Mouse (Mus musculus) liver, embryonic 12.5 days (tissue): ENCODE data around the gene Tuba8. TPM values are rescaled to one million over a fixed set of nuclear protein-coding genes. Genes with fewer than 3 reads are reported as not detected.

Experiments
- ATAC-seq: fragments of 200-750 bp; cut with Nextera tagmentation; 2 replicates; pipeline ENCODE4 v1.8.0; 2017; ENCODE audit warnings: moderate number of reproducible peaks, mild to moderate bottlenecking, moderate library complexity
- H3K27ac ChIP-seq: fragments of 300-500 bp; sonication (generic); 2 replicates; pipeline ENCODE4 v1.5.1; 2016; ENCODE audit warnings: mild to moderate bottlenecking
- H3K27me3 ChIP-seq: fragments of 300-500 bp; sonication (generic); replicated peaks from 2 replicates; pipeline ENCODE4 v1.6.1; 2016; ENCODE audit warnings: mild to moderate bottlenecking, moderate library complexity
- H3K36me3 ChIP-seq: fragments of 300-500 bp; sonication (generic); 2 replicates; pipeline ENCODE4 v1.6.1; 2016; ENCODE audit warnings: mild to moderate bottlenecking, moderate library complexity
- H3K4me1 ChIP-seq: fragments of 300-500 bp; sonication (generic); 2 replicates; pipeline ENCODE4 v1.6.1; 2016
- H3K4me2 ChIP-seq: fragments of 300-500 bp; sonication (generic); 2 replicates; pipeline ENCODE4 v1.6.1; 2016; ENCODE audit warnings: mild to moderate bottlenecking, moderate library complexity
- H3K4me3 ChIP-seq: fragments of 300-500 bp; sonication (generic); 2 replicates; pipeline ENCODE4 v1.5.1; 2016; ENCODE audit warnings: mild to moderate bottlenecking, moderate library complexity
- H3K9ac ChIP-seq: fragments of 300-500 bp; sonication (generic); 2 replicates; pipeline ENCODE4 v1.6.1; 2016; ENCODE audit warnings: mild to moderate bottlenecking, moderate library complexity
- H3K9me3 ChIP-seq: fragments of 300-500 bp; sonication (generic); replicated peaks from 2 replicates; pipeline ENCODE4 v1.6.1; 2016; ENCODE audit warnings: mild to moderate bottlenecking, moderate library complexity
- whole genome bisulfite sequencing: fragments of 180-500 bp; shearing (Covaris S2); methylation state at CpG from one replicate; pipeline ENCODE4 v1.1.7; 2016; ENCODE audit not compliant: insufficient replicate concordance; 5-methylcytosine and 5-hydroxymethylcytosine counted together
- polyA plus RNA-seq: library from polyadenylated mRNA; unstranded; fragments of >200 nt; fragmentation: Nextera tagmentation; extraction: Ambion mirVana; gene quantifications from 2 replicates; pipeline ENCODE4 v1.2.1, GENCODE M21; 2016

Tuba8 gene
- polyA plus RNA-seq, 1 experiment from 2014 or later, result 8.4 TPM

GRCm38 (mm10) chr6:121220181-121220580, 9.7 kb downstream of the Tuba8 start:
- no peak overlapping the region for H3K4me2 ChIP-seq
- H3K9ac ChIP-seq, result no peak overlapping the region
- no peak overlapping the region for H3K4me3 ChIP-seq
- H3K36me3 ChIP-seq, result no peaks in the 10 kb centered on the region; the same call in 1 of the 2 replicates
- H3K27me3 ChIP-seq, result 0 out of 2 replicates have a peak, but pooled peaks cover 1% of the 10 kb centered on the region
- H3K4me1 ChIP-seq, result peaks cover 18% of the 10 kb centered on the region
- WGBS, result 78% methylated on average over 10 of the region's 10 CpGs
- H3K27ac ChIP-seq, result no peak overlapping the region
- H3K9me3 ChIP-seq, result no peaks in the 10 kb centered on the region
- ATAC-seq, result no peak

GRCm38 (mm10) chr6:121221876-121222597, 11.5 kb downstream of the Tuba8 start:
- Histone ChIP-seq H3K4me3 (no peak overlapping the region), H3K4me1 (peaks cover 29% of the 10 kb centered on the region), H3K27me3 (no peaks in the 10 kb centered on the region), H3K9ac (no peak overlapping the region), H3K27ac (no peak overlapping the region), H3K9me3 (no peaks in the 10 kb centered on the region), H3K36me3 (no peaks in the 10 kb centered on the region; the same call in 1 of the 2 replicates), H3K4me2 (no peak overlapping the region)
- 80% methylated on average over 8 of the region's 8 CpGs for WGBS
- ATAC-seq, result no peak

GRCm38 (mm10) chr6:121223001-121223400, 12.5 kb downstream of the Tuba8 start:
- Histone ChIP-seq H3K36me3 (no peaks in the 10 kb centered on the region; the same call in 1 of the 2 replicates), H3K9ac (no peak overlapping the region), H3K27me3 (no peaks in the 10 kb centered on the region), H3K27ac (no peak overlapping the region), H3K9me3 (no peaks in the 10 kb centered on the region), H3K4me1 (peaks cover 34% of the 10 kb centered on the region), H3K4me3 (no peak overlapping the region), H3K4me2 (no peak overlapping the region)
- 83% methylated on average over 14 of the region's 14 CpGs for WGBS
- ATAC-seq, result no peak

DNA sequence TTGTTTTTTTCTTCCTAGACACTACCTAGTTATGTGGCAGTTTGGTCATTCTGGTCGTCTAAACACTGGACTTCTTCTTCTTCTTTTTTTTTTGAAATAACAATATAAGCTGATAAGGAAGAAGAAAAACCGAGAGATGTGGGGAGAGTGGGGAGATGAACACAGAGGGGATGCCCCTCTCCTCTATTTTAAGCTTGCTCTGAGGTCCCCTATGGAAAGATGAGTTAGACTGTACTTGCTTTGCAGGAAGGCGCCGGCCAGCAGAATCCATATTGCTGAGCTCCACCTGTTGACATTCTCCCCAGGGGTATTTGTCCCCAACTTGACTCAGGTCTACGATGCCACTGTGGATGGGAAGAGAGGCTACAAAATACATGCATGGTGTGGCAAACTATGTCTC, 13.6 kb downstream of the Tuba8 start:
- Histone ChIP-seq H3K27ac (peak overlapping the region; percentile 37; the same call in 1 of the 2 replicates), H3K27me3 (no peaks in the 10 kb centered on the region), H3K4me1 (peaks cover 34% of the 10 kb centered on the region), H3K4me2 (no peak overlapping the region), H3K9ac (no peak overlapping the region), H3K9me3 (no peaks in the 10 kb centered on the region), H3K4me3 (no peak overlapping the region), H3K36me3 (no peaks in the 10 kb centered on the region; the same call in 1 of the 2 replicates)
- no peak for ATAC-seq
- WGBS, result 50% methylated on average over 5 of the region's 5 CpGs

DNA sequence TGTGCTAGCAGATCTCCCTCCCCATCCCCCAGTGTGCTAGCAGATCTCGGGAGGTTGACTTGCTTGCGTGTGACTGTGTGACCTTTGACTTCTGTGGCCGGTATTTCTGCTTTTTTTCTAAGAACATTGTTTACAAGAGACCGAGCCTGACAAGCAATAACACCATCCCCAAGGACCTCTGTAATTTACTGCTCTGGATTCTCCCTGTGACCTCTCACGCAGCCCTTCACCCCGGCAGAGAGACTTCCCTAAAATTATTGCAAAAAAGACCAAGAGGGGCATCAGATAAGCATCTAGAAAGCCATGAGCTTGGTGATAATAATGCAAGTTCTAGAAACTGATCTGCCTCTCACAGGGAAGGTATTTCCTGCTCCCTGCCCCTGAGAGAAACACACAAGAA, 14.5 kb downstream of the Tuba8 start:
- no peaks in the 10 kb centered on the region for H3K27me3 ChIP-seq
- H3K36me3 ChIP-seq, result no peaks in the 10 kb centered on the region; the same call in 1 of the 2 replicates
- no peak overlapping the region for H3K9ac ChIP-seq
- 0 out of 2 replicates have a peak overlapping the region, but pooled peaks have one; percentile 13 for H3K4me2 ChIP-seq
- H3K4me1 ChIP-seq, result peaks cover 34% of the 10 kb centered on the region
- no peak overlapping the region for H3K4me3 ChIP-seq
- no peaks in the 10 kb centered on the region for H3K9me3 ChIP-seq
- WGBS, result 9% methylated on average over 6 of the region's 6 CpGs
- H3K27ac ChIP-seq, result peak overlapping the region; percentile 50
- no peak for ATAC-seq

GRCm38 (mm10) chr6:121226043-121226442, 15.5 kb downstream of the Tuba8 start:
- peaks cover 34% of the 10 kb centered on the region for H3K4me1 ChIP-seq
- no peaks in the 10 kb centered on the region for H3K27me3 ChIP-seq
- H3K9me3 ChIP-seq, result no peaks in the 10 kb centered on the region
- H3K4me2 ChIP-seq, result no peak overlapping the region
- WGBS, result 26% methylated on average over 4 of the region's 4 CpGs
- ATAC-seq, result peak; percentile 40; the same call in 1 of the 2 replicates
- no peaks in the 10 kb centered on the region; the same call in 1 of the 2 replicates for H3K36me3 ChIP-seq
- H3K4me3 ChIP-seq, result no peak overlapping the region
- H3K27ac ChIP-seq, result peak overlapping the region; percentile 50; the same call in 1 of the 2 replicates
- no peak overlapping the region for H3K9ac ChIP-seq

GRCm38 (mm10) chr6:121226744-121227143, 16.2 kb downstream of the Tuba8 start:
- Histone ChIP-seq H3K4me2 (no peak overlapping the region), H3K27me3 (no peaks in the 10 kb centered on the region), H3K27ac (no peak overlapping the region), H3K4me1 (peaks cover 34% of the 10 kb centered on the region), H3K36me3 (no peaks in the 10 kb centered on the region; the same call in 1 of the 2 replicates), H3K9ac (no peak overlapping the region), H3K4me3 (no peak overlapping the region), H3K9me3 (no peaks in the 10 kb centered on the region)
- 51% methylated on average over 2 of the region's 2 CpGs for WGBS
- ATAC-seq, result no peak

DNA sequence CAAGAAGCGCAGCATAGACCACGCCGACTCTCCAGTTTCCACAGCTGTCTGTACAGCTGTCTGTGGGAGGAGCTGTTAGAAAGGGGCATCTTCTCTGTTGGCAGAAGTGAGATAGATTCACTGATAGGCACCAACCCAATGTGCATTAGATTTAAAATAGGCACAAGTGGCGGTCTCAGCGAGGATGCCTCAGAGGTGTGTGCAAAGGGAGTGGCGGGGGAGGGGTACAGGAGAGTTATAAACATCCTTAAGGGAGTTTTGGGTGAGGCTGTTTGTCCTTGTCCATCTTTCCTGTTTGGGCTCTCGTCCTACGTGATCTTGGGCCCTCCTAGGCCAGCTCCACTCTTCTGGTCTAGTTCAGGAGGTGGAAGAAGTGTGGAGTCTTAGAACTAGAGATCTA, 17.9 kb downstream of the Tuba8 start:
- WGBS, result 62% methylated on average over 8 of the region's 8 CpGs
- Histone ChIP-seq H3K4me2 (no peak overlapping the region), H3K9me3 (no peaks in the 10 kb centered on the region), H3K36me3 (no peaks in the 10 kb centered on the region), H3K27ac (no peak overlapping the region), H3K27me3 (no peaks in the 10 kb centered on the region), H3K9ac (no peak overlapping the region), H3K4me1 (peaks cover 34% of the 10 kb centered on the region), H3K4me3 (no peak overlapping the region)
- no peak for ATAC-seq

- H3K9me3 ChIP-seq, result no peaks in the 10 kb centered on the region
- no peaks in the 10 kb centered on the region for H3K36me3 ChIP-seq
- no peaks in the 10 kb centered on the region for H3K27me3 ChIP-seq
- WGBS, result 41% methylated on average over 1 of the region's 1 CpGs
- no peaks in the 10 kb centered on the region for H3K4me1 ChIP-seq
- no peak overlapping the region for H3K4me2 ChIP-seq
- no peak overlapping the region for H3K9ac ChIP-seq
- no peak for ATAC-seq
- H3K4me3 ChIP-seq, result no peak overlapping the region
- H3K27ac ChIP-seq, result no peak overlapping the region
Observed at GRCm38 (mm10) chr6:121232652-121233051, 22.2 kb downstream of the Tuba8 start.

- no peak for ATAC-seq
- Histone ChIP-seq H3K9me3 (no peaks in the 10 kb centered on the region), H3K27me3 (no peaks in the 10 kb centered on the region), H3K27ac (no peak overlapping the region), H3K4me2 (no peak overlapping the region), H3K4me3 (no peak overlapping the region), H3K9ac (no peak overlapping the region), H3K4me1 (peaks cover 3% of the 10 kb centered on the region; the same call in 1 of the 2 replicates), H3K36me3 (no peaks in the 10 kb centered on the region)
- WGBS, result 62% methylated on average over 2 of the region's 2 CpGs
Observed at GRCm38 (mm10) chr6:121236386-121236785, 25.9 kb downstream of the Tuba8 start.

- H3K36me3 ChIP-seq, result no peaks in the 10 kb centered on the region
- no peak for ATAC-seq
- 0 out of 2 replicates have a peak, but pooled peaks cover 5% of the 10 kb centered on the region for H3K27me3 ChIP-seq
- no peak overlapping the region for H3K9ac ChIP-seq
- 77% methylated on average over 4 of the region's 4 CpGs for WGBS
- H3K27ac ChIP-seq, result no peak overlapping the region
- H3K9me3 ChIP-seq, result no peaks in the 10 kb centered on the region
- peaks cover 9% of the 10 kb centered on the region for H3K4me1 ChIP-seq
- no peak overlapping the region for H3K4me3 ChIP-seq
- H3K4me2 ChIP-seq, result no peak overlapping the region
Observed at GRCm38 (mm10) chr6:121238209-121238608, 27.7 kb downstream of the Tuba8 start.

GRCm38 (mm10) chr6:121241780-121242179, 31.3 kb downstream of the Tuba8 start:
- Histone ChIP-seq H3K27me3 (0 out of 2 replicates have a peak, but pooled peaks cover 12% of the 10 kb centered on the region), H3K4me3 (no peak overlapping the region), H3K36me3 (no peaks in the 10 kb centered on the region), H3K9me3 (no peaks in the 10 kb centered on the region), H3K4me1 (peaks cover 32% of the 10 kb centered on the region), H3K4me2 (no peak overlapping the region), H3K27ac (no peak overlapping the region), H3K9ac (no peak overlapping the region)
- WGBS, result 66% methylated on average over 2 of the region's 2 CpGs
- no peak for ATAC-seq
